Mouse (Mus musculus) left cerebral cortex, adult 2 months (tissue): ENCODE measurements around the gene Trappc5. TPM values are rescaled to one million over a fixed set of nuclear protein-coding genes. Genes with fewer than 3 reads are reported as not detected.
A peak's percentile ranks its signal among the peaks of the same experiment; 100 is the strongest.

ENCODE experiments used
- DNase-seq, 2 experiments: peaks; one replicate each; pipeline ENCODE4 v3.0.0; 2021 to 2022; ENCODE audit warnings: low spot score in 2 of 2, mixed read lengths in 1 of 2; ENCODE audit errors: extremely low spot score in 1 of 2
- H3K27ac ChIP-seq: fragments of 200-600 bp; 2 replicates; pipeline ENCODE4 v1.8.1; 2022
- H3K4me3 ChIP-seq: fragments of 200-600 bp; 2 replicates; pipeline ENCODE4 v1.8.1; 2022
- CTCF ChIP-seq: fragments of 200-600 bp; IDR thresholded peaks from 2 replicates; pipeline ENCODE4 v1.8.1; 2022; ENCODE audit warnings: antibody characterized with exemption, mild to moderate bottlenecking, moderate library complexity
- intact Hi-C: fragments of 180-260 bp; cut with DNase I; formaldehyde crosslinking; loops from one replicate; pipeline ENCODE4 v1.15.1; 2025
- long read RNA-seq, 2 experiments: library from polyadenylated mRNA; stranded (forward); transcript quantifications; one replicate each; pipeline ENCODE4 v2.0.0; 2021; ENCODE audit warnings: borderline mapping rate in 2 of 2
- total RNA-seq, 2 experiments: library from RNA; stranded (reverse); gene quantifications; 2 replicates each; pipeline ENCODE4 v1.2.3; 2021

Gene Trappc5
- 10 to 100 TPM; 26.4 to 27.2 TPM for total RNA-seq
- long read RNA-seq, experiment 1, full-length matches to known transcripts: 33 of 33 reads
- long read RNA-seq, experiment 1, partial matches to known transcripts: 0 of 33 reads
- long read RNA-seq, experiment 1, other reads (novel, unspliced or antisense): 0 of 33 reads
- long read RNA-seq, experiment 2, full-length matches to known transcripts: 23 of 23 reads
- long read RNA-seq, experiment 2, partial matches to known transcripts: 0 of 23 reads
- long read RNA-seq, experiment 2, other reads (novel, unspliced or antisense): 0 of 23 reads

- H3K27ac ChIP-seq: peak within 1 kb of the TSS; percentile 91
- DNase-seq: peak; percentile 94 to 98
- no peak; the same call in none of the 2 replicates for TF ChIP-seq CTCF
- H3K4me3 ChIP-seq: peak within 1 kb of the TSS; percentile 67
- intact Hi-C loops: loop anchor here (10.0 kb wide), 1 partner anchor 322 kb away; the partner anchor contains the start of gene A430078G23Rik
Observed at GRCm38 (mm10) chr8:3676131-3676992, at the start of gene Trappc5. TSS of gene Trappc5 (plus strand) at chr8:3676299.

GRCm38 (mm10) chr8:3626971-3627370 lies 49.1 kb upstream of the Trappc5 start:
- Histone ChIP-seq H3K4me3 (no peak overlapping the region), H3K27ac (no peak overlapping the region)
- no peak for DNase-seq
- intact Hi-C loops: no loop called here
- no peak for TF ChIP-seq CTCF

DNA sequence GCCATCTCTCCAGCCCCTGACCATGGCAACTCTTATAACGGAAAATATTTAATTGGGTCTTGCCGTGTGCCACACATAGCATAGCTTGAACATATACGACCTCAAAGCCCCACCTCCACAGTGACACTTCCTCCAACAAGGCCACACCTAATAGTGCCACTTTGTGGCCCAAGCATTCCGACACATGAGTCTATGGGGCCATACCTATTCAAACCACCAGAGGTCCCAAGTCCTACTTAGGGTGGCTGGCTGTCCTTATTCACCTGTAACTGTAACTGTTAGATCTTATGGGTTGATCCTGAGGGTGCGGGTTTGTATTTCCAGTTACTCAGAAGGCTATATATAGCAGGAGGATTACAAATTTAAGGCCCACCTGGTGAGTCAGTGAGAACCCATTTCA lies 48.1 kb upstream of the Trappc5 start:
- intact Hi-C loops: loop anchor here (1.0 kb wide), 1 partner anchor 44 kb away; the partner anchor contains the start of gene Fcor
- no peak for DNase-seq
- peak; percentile 61 for TF ChIP-seq CTCF
- H3K4me3 ChIP-seq: no peak overlapping the region
- no peak overlapping the region for H3K27ac ChIP-seq

DNA sequence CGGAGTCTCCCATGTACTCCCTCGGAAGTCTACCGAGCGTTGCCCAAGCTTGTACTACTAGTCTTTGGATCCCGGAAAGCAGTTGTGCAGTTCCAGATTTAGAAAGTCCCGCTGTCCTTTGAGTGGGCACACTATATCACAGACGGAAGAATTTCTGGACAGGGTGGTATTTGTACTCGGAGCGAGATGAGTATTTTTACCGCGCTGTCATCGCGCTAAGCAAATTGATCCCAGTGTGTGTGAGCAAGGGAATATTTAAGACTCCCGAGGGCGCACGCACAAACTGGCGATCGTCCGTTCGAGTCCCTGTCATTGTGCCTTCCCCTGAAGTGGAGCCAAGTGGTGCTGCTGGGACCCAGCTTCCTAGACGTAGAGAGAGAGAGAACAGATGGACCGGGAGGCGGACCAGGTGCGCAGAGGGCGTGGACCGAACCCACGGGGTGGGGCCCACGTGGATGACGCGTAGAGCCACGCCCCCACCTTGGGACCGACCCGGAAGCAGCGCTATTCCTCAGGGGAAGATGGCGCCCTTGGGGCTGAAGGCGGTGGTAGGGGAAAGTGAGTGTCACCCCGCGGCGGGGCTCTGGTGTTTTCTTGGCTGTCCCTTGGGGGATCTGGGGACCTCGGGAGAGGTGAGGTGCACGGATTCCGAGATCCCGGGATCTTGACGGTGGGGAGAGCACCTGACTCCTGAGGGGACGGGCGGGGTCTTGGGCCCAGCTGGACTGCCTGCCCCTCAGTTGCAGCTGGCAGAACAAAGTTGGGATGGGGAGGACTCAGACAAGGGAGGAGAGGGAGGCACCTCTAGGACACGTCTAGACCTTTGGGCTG lies 45.2 kb upstream of the Trappc5 start, which contains the start of gene Stxbp2:
Gene Stxbp2 (plus strand): TSS at position 309 of the 831 bp plus-strand sequence.
- H3K27ac ChIP-seq: no peak within 1 kb of the TSS
- intact Hi-C loops: no loop called here
- peak within 1 kb of the TSS; percentile 51 for H3K4me3 ChIP-seq
- peak; percentile 77 to 78 for DNase-seq
- TF ChIP-seq CTCF: peak; percentile 19; the same call in 1 of the 2 replicates

- no peak for DNase-seq
- no peak overlapping the region for H3K27ac ChIP-seq
- peak overlapping the region; percentile 51 for H3K4me3 ChIP-seq
- intact Hi-C loops: no loop called here
- no peak for TF ChIP-seq CTCF
Observed at GRCm38 (mm10) chr8:3631478-3631875, 44.6 kb upstream of the Trappc5 start.

DNA sequence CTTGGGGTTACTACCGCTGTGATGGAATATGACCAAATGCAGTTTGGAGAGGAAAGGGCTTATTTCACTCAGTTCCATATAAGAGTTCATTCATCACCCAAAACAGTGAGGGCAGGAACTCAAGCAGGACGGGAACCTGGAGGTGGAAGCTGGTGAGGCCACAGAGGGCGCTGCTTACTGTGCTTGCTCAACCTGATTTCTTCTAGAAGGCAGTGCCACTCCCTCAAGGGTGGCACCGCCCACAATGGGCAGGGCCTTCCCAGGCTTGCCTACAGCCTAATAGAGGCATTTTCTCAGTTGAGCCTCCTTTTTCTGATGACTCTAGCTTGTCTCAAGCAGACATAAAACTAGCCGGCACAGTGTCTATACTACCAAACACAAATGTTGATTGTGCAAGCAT lies 30.3 kb upstream of the Trappc5 start:
- DNase-seq: no peak
- H3K4me3 ChIP-seq: no peak overlapping the region
- TF ChIP-seq CTCF: no peak; the same call in 1 of the 2 replicates
- intact Hi-C loops: loop anchor here (1.0 kb wide), 1 partner anchor 26 kb away; the partner anchor contains the start of gene Fcor
- H3K27ac ChIP-seq: no peak overlapping the region

GRCm38 (mm10) chr8:3646824-3647531 lies 29.1 kb upstream of the Trappc5 start:
- no peak overlapping the region for H3K27ac ChIP-seq
- no peak for TF ChIP-seq CTCF
- intact Hi-C loops: no loop called here
- no peak overlapping the region for H3K4me3 ChIP-seq
- no peak for DNase-seq

DNA sequence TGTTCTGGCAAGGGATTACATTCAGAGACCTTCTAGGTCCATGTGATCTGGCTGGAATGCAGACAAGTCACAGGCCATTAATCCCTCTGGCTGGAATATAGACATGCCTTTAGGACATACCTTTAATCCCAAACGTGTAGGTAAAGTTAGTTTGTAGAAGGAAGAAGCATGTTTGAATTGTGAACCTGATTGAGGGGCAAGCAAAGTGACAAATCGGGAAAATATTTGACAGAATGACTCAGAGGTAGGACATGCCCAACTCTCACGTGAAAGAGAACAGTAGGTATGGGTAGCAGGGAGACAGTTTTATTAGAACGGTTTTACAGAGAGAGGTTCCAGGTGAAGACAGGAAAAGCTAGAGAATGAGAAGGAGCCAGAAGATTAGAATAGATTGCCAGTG lies 28.5 kb upstream of the Trappc5 start:
- TF ChIP-seq CTCF: no peak
- Histone ChIP-seq H3K27ac (no peak overlapping the region), H3K4me3 (no peak overlapping the region)
- intact Hi-C loops: no loop called here
- DNase-seq: no peak

- intact Hi-C loops: no loop called here
- no peak overlapping the region for H3K4me3 ChIP-seq
- DNase-seq: no peak
- H3K27ac ChIP-seq: no peak overlapping the region
- no peak for TF ChIP-seq CTCF
Observed at GRCm38 (mm10) chr8:3648268-3648667, 27.8 kb upstream of the Trappc5 start.

DNA sequence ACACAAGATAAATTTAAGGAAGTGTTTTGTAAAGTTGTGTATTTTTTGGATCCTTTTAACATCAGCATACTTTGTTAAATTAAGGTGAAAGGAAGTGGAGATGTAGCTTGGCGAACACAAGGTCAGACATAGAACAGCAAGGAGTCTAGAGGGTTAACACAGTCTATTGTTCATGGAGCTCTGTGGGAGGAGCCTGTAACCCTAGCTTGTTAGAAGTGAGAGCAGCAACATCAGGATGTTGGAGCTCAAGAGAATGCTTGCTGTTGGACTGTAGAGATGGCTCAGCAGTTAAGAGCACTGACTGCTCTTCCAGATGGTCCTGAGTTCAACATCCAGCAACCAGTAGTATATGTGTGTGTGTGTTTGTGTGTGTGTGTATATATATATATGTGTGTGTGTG lies 27.1 kb upstream of the Trappc5 start:
- no peak for DNase-seq
- no peak for TF ChIP-seq CTCF
- no peak overlapping the region for H3K4me3 ChIP-seq
- no peak overlapping the region for H3K27ac ChIP-seq
- intact Hi-C loops: no loop called here

GRCm38 (mm10) chr8:3652845-3653244 lies 23.3 kb upstream of the Trappc5 start:
- Histone ChIP-seq H3K4me3 (no peak overlapping the region), H3K27ac (no peak overlapping the region)
- DNase-seq: no peak
- intact Hi-C loops: no loop called here
- no peak for TF ChIP-seq CTCF
